In genomic region chr2:166574934-166575333, GRCm38 (mm10) we compare ENCODE assay signal across 9 mouse cellular contexts.
A peak's percentile ranks its signal among the peaks of the same experiment; 100 is the strongest.
DNase-seq lines count a peak whose midpoint lies in the region; ATAC-seq and TF ChIP-seq lines count a peak whose summit lies in the region.
"Had no signal": no experiment of that assay in that cellular context is flagged by ENCODE, and none has a peak within 500 bp of the region (broad histone marks: within the 10 kb centered on the region; RNA-seq: fewer than 3 reads in every experiment).

No protein-coding gene starts in this region.

- ATAC-seq in kidney, postnatal 0 days (replicated peaks; ENCODE audit: low FRiP score, low read depth), result no peak; the same call in 1 of the 2 replicates

- H3K27ac ChIP-seq in CH12.LX (ENCODE audit: insufficient read depth, low read depth), result no peak overlapping the region
- H3K27ac ChIP-seq in kidney, postnatal 0 days, result no peak overlapping the region
- H3K27ac ChIP-seq: heart, embryonic 13.5 days had no signal

- in situ Hi-C loops in CH12.LX (cut with MboI; ENCODE audit: low pct_ligation_motif_present, low pct_unique_long_range_greater_than_20kb, low sequenced_read_pairs), result loop anchor here (25.0 kb wide), 1 partner anchor 238 kb away; no protein-coding TSS in a partner anchor

- dilution Hi-C loops in CH12.LX (cut with MboI; ENCODE audit: extremely low pct_ligation_motif_present, extremely low pct_unique_long_range_greater_than_20kb, low sequenced_read_pairs), result no loop called here

- peak; percentile 87 for TF ChIP-seq RAD21 in CH12.LX (IDR thresholded peaks at IDR 0.05; ENCODE audit: low read depth, low read length)

- peaks cover 0 to 11% of the 10 kb centered on the region in 2 experiments; a peak in 1 of 4 replicates for H3K4me1 ChIP-seq in CH12.LX (ENCODE audit: control insufficient read depth in 1 of 2, insufficient read depth in 2 of 2)
- no peaks in the 10 kb centered on the region for H3K4me1 ChIP-seq in kidney, postnatal 0 days (replicated peaks; ENCODE audit: insufficient read depth, low read length)

- peak; percentile 77 to 93 for TF ChIP-seq CTCF in CH12.LX (conservative IDR thresholded peaks at IDR 0.05 in 1 of 2, IDR thresholded peaks at IDR 0.05 in 1 of 2; ENCODE audit: low read depth in 2 of 2, low read length in 2 of 2)
- peak; percentile 94 for TF ChIP-seq CTCF in kidney, postnatal 0 days (IDR thresholded peaks at IDR 0.05; ENCODE audit: low read depth)

- 17% methylated on average over 7 of the region's 7 CpGs for WGBS in kidney, postnatal 0 days

- no peaks in the 10 kb centered on the region for H3K27me3 ChIP-seq in CH12.LX (replicated peaks)
- H3K27me3 ChIP-seq in kidney, postnatal 0 days (ENCODE audit: insufficient read depth, low read length), result no peaks in the 10 kb centered on the region
- H3K27me3 ChIP-seq: heart, embryonic 13.5 days had no signal

- H3K9me3 ChIP-seq in CH12.LX (replicated peaks; ENCODE audit: low read length), result no peaks in the 10 kb centered on the region
- no peaks in the 10 kb centered on the region for H3K9me3 ChIP-seq in kidney, postnatal 0 days (replicated peaks; ENCODE audit: low read length)
- H3K9me3 ChIP-seq: heart, embryonic 13.5 days had no signal

- peak; percentile 57 for DNase-seq in CH12.LX (ENCODE audit: extremely low read depth)
- DNase-seq in ZHBTc4 (ENCODE audit: low read depth, low spot score), result peak; percentile 82
- peak; percentile 73 to 86 for DNase-seq in cerebellum, postnatal 25 days
- DNase-seq in gastrocnemius, adult 8-10 months (ENCODE audit: low spot score in 2 of 2), result peak; percentile 39 to 60
- peak; percentile 79 for DNase-seq in kidney, postnatal 0 days (ENCODE audit: low spot score)
- DNase-seq in lung, postnatal 10 days, result peak; percentile 74
- peak; percentile 66 for DNase-seq in ovary, postnatal 36 days (ENCODE audit: low spot score)
- peak; percentile 32 for DNase-seq in yolk sac, embryonic 10.5 days (ENCODE audit: low spot score)

- H3K36me3 ChIP-seq in CH12.LX (replicated peaks in 1 of 2; ENCODE audit: control insufficient read depth in 1 of 2, insufficient read depth in 1 of 2, low read length in 1 of 2), result peaks cover 42 to 97% of the 10 kb centered on the region in 2 experiments
- no peaks in the 10 kb centered on the region for H3K36me3 ChIP-seq in kidney, postnatal 0 days (ENCODE audit: insufficient read depth, low read length)

- H3K79me2 ChIP-seq in CH12.LX (replicated peaks; ENCODE audit: control insufficient read depth, extremely low read depth, insufficient read depth, poor library complexity, severe bottlenecking), result no peaks in the 10 kb centered on the region

- H3K9ac ChIP-seq in CH12.LX (ENCODE audit: insufficient read depth, low read depth), result no peak overlapping the region
- H3K9ac ChIP-seq in kidney, postnatal 0 days (ENCODE audit: low read depth, low read length), result no peak overlapping the region
- H3K9ac ChIP-seq: heart, embryonic 13.5 days had no signal

- no peak overlapping the region for H3K4me3 ChIP-seq in CH12.LX (replicated peaks in 1 of 3; ENCODE audit: low read depth in 2 of 3, low read length in 2 of 3, poor library complexity in 1 of 3)
- no peak overlapping the region for H3K4me3 ChIP-seq in kidney, postnatal 0 days (replicated peaks; ENCODE audit: low read depth, low read length)
- H3K4me3 ChIP-seq: heart, embryonic 13.5 days had no signal

- TF ChIP-seq POLR2A in CH12.LX (IDR thresholded peaks at IDR 0.05; ENCODE audit: low read depth, low read length), result no peak

- H3K4me2 ChIP-seq in CH12.LX (ENCODE audit: insufficient read depth, low read depth, poor library complexity, severe bottlenecking), result no peak overlapping the region
- H3K4me2 ChIP-seq in kidney, postnatal 0 days (ENCODE audit: low read length), result no peak overlapping the region
- H3K4me2 ChIP-seq: heart, embryonic 13.5 days had no signal

- TF ChIP-seq EP300 in CH12.LX (IDR thresholded peaks at IDR 0.05; ENCODE audit: low read length), result no peak

TF ChIP-seq in CH12.LX, 34 proteins besides CTCF, POLR2A, EP300 and RAD21:
- TF ChIP-seq SMC3 (IDR thresholded peaks at IDR 0.05; ENCODE audit: low read depth, low read length), result peak; percentile 81
- no peak for TF ChIP-seq KAT2A (IDR thresholded peaks at IDR 0.05; ENCODE audit: insufficient replicate concordance, low read length)
- TF ChIP-seq ZNF384 (IDR thresholded peaks at IDR 0.05; ENCODE audit: low read depth, low read length), result no peak
- TF ChIP-seq ZC3H11A (IDR thresholded peaks at IDR 0.05; ENCODE audit: low read depth, low read length), result peak; percentile 50; the same call in 1 of the 2 replicates
- TF ChIP-seq NRF1 (IDR thresholded peaks at IDR 0.05; ENCODE audit: low read depth, low read length), result no peak
- no peak for TF ChIP-seq PAX5 (IDR thresholded peaks at IDR 0.05; ENCODE audit: low read length)

Comparison
In these comparisons a context has a peak if more than half of its experiments do, and no peak if none do; other contexts are left out.
1. DNase-seq: peak in every context shown above with its lines; median percentile 82 in ZHBTc4; 80 in cerebellum, postnatal 25 days; 79 in kidney, postnatal 0 days; 74 in lung, postnatal 10 days; 66 in ovary, postnatal 36 days; 57 in CH12.LX; 50 in gastrocnemius, adult 8-10 months; 32 in yolk sac, embryonic 10.5 days.